Mouse (Mus musculus) E14TG2a.4 (cell line): ENCODE data around the gene Itfg2.

Source experiments
- H3K27me3 ChIP-seq: 2 replicates; pipeline ENCODE4 v1.6.1; 2014; ENCODE audit warnings: low read length, control low read depth; ENCODE audit not compliant: insufficient read depth
- H3K36me3 ChIP-seq: 2 replicates; pipeline ENCODE4 v1.6.1; 2014; ENCODE audit warnings: low read length, control low read depth; ENCODE audit not compliant: insufficient read depth
- H3K4me1 ChIP-seq: replicated peaks from 2 replicates; pipeline ENCODE4 v1.6.1; 2014; ENCODE audit warnings: low read depth, low read length, control low read depth
- H3K4me3 ChIP-seq: replicated peaks from 2 replicates; pipeline ENCODE4 v1.5.1; 2014; ENCODE audit warnings: mild to moderate bottlenecking, low read length
- H3K9me3 ChIP-seq: 2 replicates; pipeline ENCODE4 v1.6.1; 2014; ENCODE audit warnings: low read length, control low read depth
- CTCF ChIP-seq: conservative IDR thresholded peaks from 2 replicates; pipeline ENCODE4 v1.5.1; 2014; ENCODE audit warnings: low read length
- NANOG ChIP-seq: IDR thresholded peaks from 2 replicates; pipeline ENCODE4 v1.6.1; 2014; ENCODE audit warnings: borderline replicate concordance, low read length, mixed read lengths
- POU5F1 ChIP-seq: IDR thresholded peaks from 2 replicates; pipeline ENCODE4 v1.6.1; 2014; ENCODE audit warnings: low read length, borderline replicate concordance

Gene Itfg2

GRCm38 (mm10) chr6:128438317-128438870, 13.7 kb upstream of the Itfg2 start, which contains the start of gene Fkbp4:
Gene Fkbp4, minus strand, starts transcription at chr6:128438677.
- Histone ChIP-seq H3K27me3 (no peaks in the 10 kb centered on the region), H3K4me3 (peak within 1 kb of the TSS; percentile 99), H3K9me3 (no peaks in the 10 kb centered on the region), H3K4me1 (peaks cover 69% of the 10 kb centered on the region), H3K36me3 (peaks cover 47% of the 10 kb centered on the region)
- TF ChIP-seq CTCF (no peak), NANOG (no peak)

GRCm38 (mm10) chr6:128437731-128438316, 13.1 kb upstream of the Itfg2 start:
- peaks cover 48% of the 10 kb centered on the region for H3K36me3 ChIP-seq
- no peaks in the 10 kb centered on the region for H3K9me3 ChIP-seq
- TF ChIP-seq NANOG, result no peak
- no peak for TF ChIP-seq CTCF
- no peak for TF ChIP-seq POU5F1

GRCm38 (mm10) chr6:128437288-128437687, 12.6 kb upstream of the Itfg2 start:
- Histone ChIP-seq H3K27me3 (no peaks in the 10 kb centered on the region), H3K4me1 (peaks cover 70% of the 10 kb centered on the region), H3K9me3 (no peaks in the 10 kb centered on the region), H3K4me3 (peak overlapping the region; percentile 99), H3K36me3 (peaks cover 53% of the 10 kb centered on the region)
- TF ChIP-seq NANOG, result no peak
- TF ChIP-seq POU5F1, result no peak
- no peak for TF ChIP-seq CTCF

More at GRCm38 (mm10) chr6:128437731-128438316, 13.1 kb upstream of the Itfg2 start:
- no peaks in the 10 kb centered on the region for H3K27me3 ChIP-seq
- H3K4me3 ChIP-seq, result peak overlapping the region; percentile 99
- H3K4me1 ChIP-seq, result peaks cover 69% of the 10 kb centered on the region

- TF ChIP-seq POU5F1, result no peak
- no peak for TF ChIP-seq CTCF
- TF ChIP-seq NANOG, result no peak
- peaks cover 61% of the 10 kb centered on the region for H3K36me3 ChIP-seq
- no peaks in the 10 kb centered on the region for H3K27me3 ChIP-seq
- H3K4me1 ChIP-seq, result peaks cover 72% of the 10 kb centered on the region
- no peaks in the 10 kb centered on the region for H3K9me3 ChIP-seq
- peak overlapping the region; percentile 99 for H3K4me3 ChIP-seq
These were observed 11.8 kb upstream of the Itfg2 start for GRCm38 (mm10) chr6:128436356-128437005.

- H3K27me3 ChIP-seq, result no peaks in the 10 kb centered on the region
- H3K4me3 ChIP-seq, result peak overlapping the region; percentile 99
- peaks cover 82% of the 10 kb centered on the region for H3K4me1 ChIP-seq
- H3K9me3 ChIP-seq, result no peaks in the 10 kb centered on the region
- TF ChIP-seq NANOG (no peak), POU5F1 (no peak), CTCF (no peak)
- peaks cover 71% of the 10 kb centered on the region for H3K36me3 ChIP-seq
These were observed 10.7 kb upstream of the Itfg2 start for GRCm38 (mm10) chr6:128435474-128435873.

- peak overlapping the region; percentile 21 for H3K4me3 ChIP-seq
- no peaks in the 10 kb centered on the region for H3K27me3 ChIP-seq
These were observed 8.8 kb upstream of the Itfg2 start for GRCm38 (mm10) chr6:128433566-128433965.

GRCm38 (mm10) chr6:128432356-128432915, 7.7 kb upstream of the Itfg2 start:
- H3K9me3 ChIP-seq, result no peaks in the 10 kb centered on the region
- H3K4me1 ChIP-seq, result peaks cover 84% of the 10 kb centered on the region
- H3K36me3 ChIP-seq, result peaks cover 100% of the 10 kb centered on the region
- H3K27me3 ChIP-seq, result no peaks in the 10 kb centered on the region
- TF ChIP-seq NANOG, result no peak
- H3K4me3 ChIP-seq, result peak overlapping the region; percentile 21

More at GRCm38 (mm10) chr6:128433566-128433965, 8.8 kb upstream of the Itfg2 start:
- peaks cover 84% of the 10 kb centered on the region for H3K4me1 ChIP-seq
- no peak for TF ChIP-seq CTCF
- TF ChIP-seq POU5F1, result no peak
- H3K36me3 ChIP-seq, result peaks cover 90% of the 10 kb centered on the region
- no peaks in the 10 kb centered on the region for H3K9me3 ChIP-seq

GRCm38 (mm10) chr6:128429826-128430225, 5.1 kb upstream of the Itfg2 start:
- Histone ChIP-seq H3K27me3 (no peaks in the 10 kb centered on the region), H3K9me3 (no peaks in the 10 kb centered on the region), H3K36me3 (peaks cover 87% of the 10 kb centered on the region), H3K4me1 (peaks cover 75% of the 10 kb centered on the region), H3K4me3 (no peak overlapping the region)
- TF ChIP-seq CTCF (no peak), NANOG (no peak), POU5F1 (no peak)
